Mouse (Mus musculus) liver, embryonic 13.5 days (tissue): Measurements from ENCODE around the gene Mlxip. TPM values are rescaled to one million over a fixed set of nuclear protein-coding genes. Genes with fewer than 3 reads are reported as not detected.

ENCODE experiments used
- ATAC-seq: fragments of 200-750 bp; cut with Nextera tagmentation; 2 replicates; pipeline ENCODE4 v1.8.0; 2017; ENCODE audit warnings: low read depth, mild to moderate bottlenecking, moderate number of reproducible peaks, moderate library complexity
- DNase-seq: peaks from one replicate; pipeline ENCODE4 v3.0.0; 2022
- H3K27ac ChIP-seq: fragments of 300-500 bp; sonication (generic); 2 replicates; pipeline ENCODE4 v1.5.1; 2015; ENCODE audit warnings: moderate library complexity, mild to moderate bottlenecking, inconsistent platforms
- H3K27me3 ChIP-seq: fragments of 300-500 bp; sonication (generic); 2 replicates; pipeline ENCODE4 v1.6.1; 2015; ENCODE audit warnings: mild to moderate bottlenecking, inconsistent platforms
- H3K36me3 ChIP-seq: fragments of 300-500 bp; sonication (generic); 2 replicates; pipeline ENCODE4 v1.6.1; 2015; ENCODE audit warnings: mild to moderate bottlenecking, inconsistent platforms
- H3K4me1 ChIP-seq: fragments of 300-500 bp; sonication (generic); replicated peaks from 2 replicates; pipeline ENCODE4 v1.6.1; 2015; ENCODE audit warnings: inconsistent platforms
- H3K4me2 ChIP-seq: fragments of 300-500 bp; sonication (generic); 2 replicates; pipeline ENCODE4 v1.6.1; 2015; ENCODE audit warnings: inconsistent platforms, mild to moderate bottlenecking, moderate library complexity
- H3K4me3 ChIP-seq: fragments of 300-500 bp; sonication (generic); replicated peaks from 2 replicates; pipeline ENCODE4 v1.5.1; 2015; ENCODE audit warnings: mild to moderate bottlenecking, inconsistent platforms
- H3K9ac ChIP-seq: fragments of 300-500 bp; sonication (generic); 2 replicates; pipeline ENCODE4 v1.6.1; 2015; ENCODE audit warnings: mild to moderate bottlenecking, inconsistent platforms
- H3K9me3 ChIP-seq: fragments of 300-500 bp; sonication (generic); replicated peaks from 2 replicates; pipeline ENCODE4 v1.6.1; 2016; ENCODE audit warnings: inconsistent platforms
- WGBS: fragments of 180-500 bp; shearing (Covaris S2); methylation state at CpG from one replicate; pipeline ENCODE4 v1.1.7; 2015; ENCODE audit not compliant: insufficient replicate concordance; 5-methylcytosine and 5-hydroxymethylcytosine counted together
- polyA plus RNA-seq: library from polyadenylated mRNA; unstranded; fragments of >200 nt; fragmentation: Nextera tagmentation; extraction: Ambion mirVana; gene quantifications from 2 replicates; pipeline ENCODE4 v1.2.1, GENCODE M21; 2015

Gene Mlxip
- polyA plus RNA-seq, 1 experiment from 2014 or later, result 3.6 TPM

- 34% methylated on average over 4 of the region's 4 CpGs for WGBS
- no peak for ATAC-seq
- Histone ChIP-seq H3K36me3 (no peaks in the 10 kb centered on the region), H3K27me3 (no peaks in the 10 kb centered on the region), H3K9me3 (no peaks in the 10 kb centered on the region), H3K4me3 (no peak overlapping the region), H3K9ac (no peak overlapping the region), H3K27ac (no peak overlapping the region), H3K4me2 (no peak overlapping the region), H3K4me1 (peaks cover 15% of the 10 kb centered on the region)
- DNase-seq, result no peak
Observed at GRCm38 (mm10) chr5:123436780-123437175, 42.2 kb downstream of the Mlxip start.

GRCm38 (mm10) chr5:123438381-123438780 lies 43.8 kb downstream of the Mlxip start:
- no peaks in the 10 kb centered on the region for H3K9me3 ChIP-seq
- peaks cover 12% of the 10 kb centered on the region for H3K36me3 ChIP-seq
- ATAC-seq (no peak), DNase-seq (no peak)
- peaks cover 12% of the 10 kb centered on the region for H3K4me1 ChIP-seq
- no peak overlapping the region for H3K4me2 ChIP-seq
- no peak overlapping the region for H3K4me3 ChIP-seq
- H3K9ac ChIP-seq, result no peak overlapping the region
- H3K27me3 ChIP-seq, result no peaks in the 10 kb centered on the region
- no peak overlapping the region for H3K27ac ChIP-seq
- 77% methylated on average over 3 of the region's 3 CpGs for WGBS

- Histone ChIP-seq H3K36me3 (peaks cover 13% of the 10 kb centered on the region), H3K9ac (no peak overlapping the region), H3K27me3 (no peaks in the 10 kb centered on the region), H3K4me3 (no peak overlapping the region), H3K4me1 (peaks cover 8% of the 10 kb centered on the region), H3K4me2 (no peak overlapping the region), H3K27ac (no peak overlapping the region), H3K9me3 (no peaks in the 10 kb centered on the region)
- WGBS, result 77% methylated on average over 1 of the region's 1 CpGs
- DNase-seq, result no peak
- no peak for ATAC-seq
Observed at GRCm38 (mm10) chr5:123439312-123439711, 44.7 kb downstream of the Mlxip start.

- no peak for ATAC-seq
- Histone ChIP-seq H3K4me3 (no peak overlapping the region), H3K36me3 (peaks cover 13% of the 10 kb centered on the region), H3K27me3 (no peaks in the 10 kb centered on the region), H3K4me1 (peaks cover 8% of the 10 kb centered on the region), H3K4me2 (no peak overlapping the region), H3K27ac (no peak overlapping the region), H3K9me3 (no peaks in the 10 kb centered on the region), H3K9ac (no peak overlapping the region)
- 79% methylated on average over 4 of the region's 4 CpGs for WGBS
- DNase-seq, result no peak
Observed at GRCm38 (mm10) chr5:123439941-123440340, 45.3 kb downstream of the Mlxip start.

GRCm38 (mm10) chr5:123440664-123441063 lies 46.1 kb downstream of the Mlxip start:
- no peak overlapping the region for H3K9ac ChIP-seq
- H3K9me3 ChIP-seq, result no peaks in the 10 kb centered on the region
- peaks cover 8% of the 10 kb centered on the region for H3K4me1 ChIP-seq
- ATAC-seq (no peak), DNase-seq (no peak)
- no peaks in the 10 kb centered on the region for H3K27me3 ChIP-seq
- H3K27ac ChIP-seq, result no peak overlapping the region
- no peak overlapping the region for H3K4me3 ChIP-seq
- H3K36me3 ChIP-seq, result peaks cover 15% of the 10 kb centered on the region
- WGBS, result 74% methylated on average over 4 of the region's 4 CpGs
- H3K4me2 ChIP-seq, result no peak overlapping the region

GRCm38 (mm10) chr5:123442283-123442682 lies 47.7 kb downstream of the Mlxip start:
- H3K9ac ChIP-seq, result no peak overlapping the region
- H3K4me3 ChIP-seq, result no peak overlapping the region
- DNase-seq (no peak), ATAC-seq (no peak)
- no peak overlapping the region for H3K27ac ChIP-seq
- peaks cover 21% of the 10 kb centered on the region for H3K36me3 ChIP-seq
- 77% methylated on average over 3 of the region's 3 CpGs for WGBS
- no peaks in the 10 kb centered on the region for H3K9me3 ChIP-seq
- no peak overlapping the region for H3K4me2 ChIP-seq
- no peaks in the 10 kb centered on the region for H3K27me3 ChIP-seq
- H3K4me1 ChIP-seq, result no peaks in the 10 kb centered on the region

GRCm38 (mm10) chr5:123444069-123444468 lies 49.5 kb downstream of the Mlxip start:
- Histone ChIP-seq H3K27ac (no peak overlapping the region), H3K27me3 (no peaks in the 10 kb centered on the region), H3K9me3 (no peaks in the 10 kb centered on the region), H3K4me2 (no peak overlapping the region), H3K9ac (no peak overlapping the region), H3K4me1 (no peaks in the 10 kb centered on the region), H3K36me3 (peaks cover 29% of the 10 kb centered on the region), H3K4me3 (no peak overlapping the region)
- DNase-seq (peak; percentile 35), ATAC-seq (no peak)
- 48% methylated on average over 4 of the region's 4 CpGs for WGBS

GRCm38 (mm10) chr5:123444849-123445334 lies 50.3 kb downstream of the Mlxip start:
- Histone ChIP-seq H3K4me1 (no peaks in the 10 kb centered on the region), H3K27me3 (no peaks in the 10 kb centered on the region), H3K9ac (no peak overlapping the region), H3K4me2 (no peak overlapping the region), H3K9me3 (no peaks in the 10 kb centered on the region), H3K36me3 (peaks cover 35% of the 10 kb centered on the region), H3K4me3 (no peak overlapping the region), H3K27ac (no peak overlapping the region)
- 77% methylated on average over 5 of the region's 5 CpGs for WGBS
- ATAC-seq, result no peak
- no peak for DNase-seq

GRCm38 (mm10) chr5:123451886-123452285 lies 57.3 kb downstream of the Mlxip start:
- Histone ChIP-seq H3K4me2 (no peak overlapping the region), H3K4me3 (no peak overlapping the region), H3K4me1 (no peaks in the 10 kb centered on the region), H3K27ac (no peak overlapping the region), H3K36me3 (peaks cover 56% of the 10 kb centered on the region), H3K27me3 (no peaks in the 10 kb centered on the region), H3K9ac (no peak overlapping the region), H3K9me3 (no peaks in the 10 kb centered on the region)
- ATAC-seq (no peak), DNase-seq (no peak)
- 79% methylated on average over 7 of the region's 7 CpGs for WGBS

GRCm38 (mm10) chr5:123461420-123461819 lies 66.8 kb downstream of the Mlxip start:
- no peaks in the 10 kb centered on the region for H3K36me3 ChIP-seq
- DNase-seq, result no peak

GRCm38 (mm10) chr5:123464638-123465037 lies 70.0 kb downstream of the Mlxip start:
- no peak overlapping the region for H3K27ac ChIP-seq
- WGBS, result 54% methylated on average over 1 of the region's 1 CpGs
- no peaks in the 10 kb centered on the region for H3K36me3 ChIP-seq
- ATAC-seq (no peak), DNase-seq (no peak)
- no peak overlapping the region for H3K4me2 ChIP-seq
- H3K4me3 ChIP-seq, result no peak overlapping the region
- H3K9ac ChIP-seq, result no peak overlapping the region
- H3K4me1 ChIP-seq, result no peaks in the 10 kb centered on the region; the same call in 1 of the 2 replicates
- H3K27me3 ChIP-seq, result no peaks in the 10 kb centered on the region
- H3K9me3 ChIP-seq, result no peaks in the 10 kb centered on the region

More at GRCm38 (mm10) chr5:123461420-123461819, 66.8 kb downstream of the Mlxip start:
- Histone ChIP-seq H3K9ac (no peak overlapping the region), H3K9me3 (no peaks in the 10 kb centered on the region), H3K4me1 (no peaks in the 10 kb centered on the region; the same call in 1 of the 2 replicates), H3K4me2 (no peak overlapping the region), H3K27ac (no peak overlapping the region), H3K27me3 (no peaks in the 10 kb centered on the region), H3K4me3 (no peak overlapping the region)
- WGBS, result 29% methylated on average over 5 of the region's 5 CpGs
- ATAC-seq, result no peak

GRCm38 (mm10) chr5:123470784-123471400 lies 76.3 kb downstream of the Mlxip start:
- Histone ChIP-seq H3K9ac (no peak overlapping the region), H3K4me2 (peak overlapping the region; percentile 43), H3K27me3 (no peaks in the 10 kb centered on the region), H3K4me3 (no peak overlapping the region), H3K9me3 (no peaks in the 10 kb centered on the region), H3K4me1 (no peaks in the 10 kb centered on the region; the same call in 1 of the 2 replicates), H3K27ac (no peak overlapping the region), H3K36me3 (no peaks in the 10 kb centered on the region)
- WGBS, result 3% methylated on average over 10 of the region's 10 CpGs
- ATAC-seq (no peak), DNase-seq (no peak)
